Mouse (Mus musculus): ENCODE measurements at regions not wholly inside any gene's neighbourhood (a gene's known extent, or its start where the extent isn't known, plus 50 kb on each side); places are given as distances from the start of the nearest gene placed in this dataset.

DNA sequence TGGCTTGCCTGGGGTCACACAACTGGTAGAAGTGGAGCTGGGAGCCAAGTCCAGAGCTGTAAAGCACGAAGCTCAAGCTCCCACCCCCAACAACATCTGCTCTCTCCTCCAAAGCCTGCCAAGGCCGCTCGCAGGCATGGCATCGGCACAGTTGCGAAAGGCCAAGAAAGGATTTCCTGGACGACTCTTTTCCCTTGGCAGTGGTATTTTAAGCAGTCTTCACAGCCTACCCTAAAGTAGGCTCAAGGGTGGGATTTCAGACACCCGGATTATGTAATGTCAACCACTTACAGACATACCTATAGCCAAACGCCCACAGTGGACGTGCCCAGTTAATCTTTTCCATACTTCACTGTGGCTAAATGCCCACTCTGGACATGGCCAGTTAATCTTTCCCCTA is 162.6 kb downstream of the Inhbb start:
- no peak for DNase-seq (ENCODE audit: low read depth, low spot score)

DNA sequence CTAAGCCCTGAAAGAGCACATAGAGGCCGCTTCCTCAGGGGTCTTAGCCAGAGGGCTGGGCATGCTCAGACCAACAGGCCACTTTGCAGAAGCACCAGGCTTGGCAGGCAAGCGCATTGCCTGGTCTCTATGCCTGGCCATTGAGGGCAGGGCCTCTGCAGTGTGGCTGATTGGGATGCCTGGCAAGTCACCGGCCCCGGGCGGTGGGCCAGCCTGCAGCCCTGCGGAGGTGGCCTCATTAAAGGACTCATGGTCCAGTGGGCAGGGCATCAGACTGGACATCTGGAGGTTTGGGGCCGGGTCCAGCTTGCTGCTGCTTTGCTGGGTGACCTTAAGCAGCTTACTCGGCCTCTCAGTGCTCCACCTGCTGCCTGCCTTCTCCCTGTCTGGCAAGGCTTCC is 165.3 kb downstream of the Inhbb start:
- DNase-seq (ENCODE audit: low read depth, low spot score): no peak

DNA sequence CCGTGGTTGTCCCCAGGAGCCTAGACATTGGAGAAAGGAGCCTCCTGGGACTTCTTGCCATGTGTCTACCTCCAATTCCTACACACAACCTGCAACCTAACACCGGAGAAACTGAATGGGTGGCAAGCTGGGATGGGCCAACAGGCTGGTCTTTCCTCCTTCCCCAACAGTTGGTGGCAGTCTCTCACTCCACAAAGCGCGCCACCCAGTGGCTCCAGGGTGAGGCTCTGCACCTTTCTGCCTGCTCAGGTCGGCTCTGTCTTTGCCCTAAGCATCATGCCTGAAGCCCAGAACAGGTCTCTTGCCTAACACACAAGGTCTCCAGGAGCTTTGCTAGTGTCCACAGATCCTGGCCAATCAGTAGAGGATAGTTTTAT is 166.0 kb downstream of the Inhbb start:
- DNase-seq (ENCODE audit: low read depth, low spot score): peak; percentile 67

DNA sequence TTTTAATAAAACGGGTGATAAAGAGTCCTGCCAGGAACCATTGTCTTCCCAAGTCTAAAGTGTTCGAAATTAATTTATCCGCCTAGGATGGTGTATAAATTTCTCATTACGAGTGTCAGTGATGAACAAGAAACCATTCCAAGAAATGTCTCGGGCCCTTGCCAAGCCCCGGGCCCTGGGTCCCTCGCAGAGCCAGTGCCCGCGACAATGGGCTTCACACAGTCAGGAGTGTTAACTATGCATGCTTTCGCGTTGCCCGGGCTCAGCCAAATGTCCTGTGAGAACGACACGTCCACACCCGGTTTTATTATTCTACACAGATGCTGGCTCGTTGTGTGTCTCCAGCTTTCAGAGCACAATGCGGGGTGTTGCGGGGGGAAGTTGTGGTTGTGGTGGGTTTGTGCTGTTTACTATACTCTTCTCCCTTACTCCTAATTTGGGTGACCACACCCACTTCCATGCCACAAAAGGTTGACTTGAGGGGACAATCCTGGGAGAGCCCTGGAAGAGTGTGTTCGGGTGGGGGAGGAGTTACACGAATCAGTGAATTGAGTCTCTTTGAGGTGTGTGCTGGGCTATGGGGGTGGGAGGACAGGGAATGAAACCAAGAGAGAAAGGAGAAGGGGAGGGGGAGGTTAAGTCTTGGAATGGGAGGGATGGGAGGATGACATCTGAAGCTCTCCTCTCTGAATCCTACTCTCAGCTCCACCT is 166.5 kb downstream of the Inhbb start:
- peak; percentile 38 for DNase-seq (ENCODE audit: low read depth, low spot score)

DNA sequence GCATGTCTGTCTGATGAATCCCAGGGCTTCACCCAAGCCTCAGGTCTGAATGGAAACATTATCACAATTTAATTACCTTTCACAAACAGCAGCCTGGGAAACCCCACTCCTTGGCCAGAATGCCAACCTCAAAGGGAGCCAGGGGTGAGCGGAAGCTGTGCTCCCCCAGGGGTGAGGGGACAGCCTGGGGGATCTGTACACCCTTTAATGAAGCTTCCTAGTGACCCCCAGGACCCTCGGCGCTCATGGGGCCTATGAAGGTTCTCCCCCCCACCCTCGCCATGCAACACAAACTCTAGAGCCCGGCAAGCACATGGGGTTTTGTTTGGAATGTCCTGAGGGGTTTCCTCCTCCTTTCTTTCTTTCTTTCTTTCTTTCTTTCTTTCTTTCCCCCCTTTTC is 167.1 kb downstream of the Inhbb start:
- no peak for DNase-seq (ENCODE audit: low read depth, low spot score)

DNA sequence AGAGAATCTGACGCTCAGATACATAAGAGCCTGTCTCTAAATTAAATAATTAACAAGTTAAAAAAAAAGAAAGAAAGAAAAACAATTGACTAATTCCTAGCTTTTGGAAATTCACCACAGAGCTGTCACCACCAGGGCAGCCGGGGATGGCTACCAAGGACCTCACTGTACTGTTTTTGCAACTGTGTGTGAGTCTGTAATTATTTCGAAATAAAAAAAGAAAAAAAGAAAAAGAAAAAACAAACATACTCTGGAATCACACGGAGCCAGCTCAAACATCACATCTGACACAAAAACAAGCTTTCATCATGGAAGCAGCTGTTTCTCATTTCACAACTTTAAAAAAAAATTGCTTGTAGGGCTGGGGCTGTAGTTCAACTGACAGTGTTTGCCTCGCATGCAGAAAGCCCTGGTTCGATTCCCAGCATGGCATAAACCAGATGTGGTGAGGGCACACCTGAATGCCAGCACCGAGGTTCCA is 168.6 kb downstream of the Inhbb start:
- no peak for DNase-seq (ENCODE audit: low read depth, low spot score)

DNA sequence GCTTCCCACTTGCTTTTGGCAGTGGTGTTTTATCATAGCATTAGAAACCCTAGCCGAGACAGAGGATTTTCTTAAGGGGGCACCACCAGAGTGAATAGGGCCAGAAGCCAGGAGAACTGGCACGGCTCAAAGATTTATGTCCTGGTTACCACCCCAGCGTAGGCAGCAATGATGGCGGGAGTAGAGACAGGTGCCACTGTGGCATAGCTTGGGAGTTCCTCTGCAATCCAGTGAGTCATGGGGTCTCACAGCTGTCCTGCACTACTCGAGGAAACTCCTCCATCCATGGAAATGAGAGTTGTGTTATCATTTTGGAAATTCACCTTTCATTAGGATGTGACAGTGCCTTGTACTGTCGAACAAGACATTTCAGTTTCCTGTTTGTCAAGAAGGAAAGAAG is 169.6 kb downstream of the Inhbb start:
- no peak for DNase-seq (ENCODE audit: low read depth, low spot score)

DNA sequence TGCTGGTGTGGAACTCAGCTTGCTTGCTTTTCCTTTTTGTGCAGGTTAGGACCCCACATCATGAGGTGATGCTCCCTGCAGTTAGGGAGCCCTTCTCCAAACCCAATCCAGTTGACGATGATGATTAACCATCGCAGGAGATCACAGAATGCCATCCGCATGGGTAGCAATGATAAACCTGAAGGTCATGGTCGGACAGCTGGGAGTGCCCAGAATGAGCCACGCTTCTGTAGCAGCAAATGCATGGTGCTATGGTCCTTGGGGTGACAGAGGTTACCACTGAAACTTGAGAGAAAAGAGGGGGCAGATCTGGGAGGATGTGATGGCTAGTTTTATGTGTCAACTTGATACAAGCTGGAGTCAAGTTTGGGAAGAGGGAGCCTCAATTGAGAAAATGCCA is 170.3 kb downstream of the Inhbb start:
- DNase-seq (ENCODE audit: low read depth, low spot score): no peak

DNA sequence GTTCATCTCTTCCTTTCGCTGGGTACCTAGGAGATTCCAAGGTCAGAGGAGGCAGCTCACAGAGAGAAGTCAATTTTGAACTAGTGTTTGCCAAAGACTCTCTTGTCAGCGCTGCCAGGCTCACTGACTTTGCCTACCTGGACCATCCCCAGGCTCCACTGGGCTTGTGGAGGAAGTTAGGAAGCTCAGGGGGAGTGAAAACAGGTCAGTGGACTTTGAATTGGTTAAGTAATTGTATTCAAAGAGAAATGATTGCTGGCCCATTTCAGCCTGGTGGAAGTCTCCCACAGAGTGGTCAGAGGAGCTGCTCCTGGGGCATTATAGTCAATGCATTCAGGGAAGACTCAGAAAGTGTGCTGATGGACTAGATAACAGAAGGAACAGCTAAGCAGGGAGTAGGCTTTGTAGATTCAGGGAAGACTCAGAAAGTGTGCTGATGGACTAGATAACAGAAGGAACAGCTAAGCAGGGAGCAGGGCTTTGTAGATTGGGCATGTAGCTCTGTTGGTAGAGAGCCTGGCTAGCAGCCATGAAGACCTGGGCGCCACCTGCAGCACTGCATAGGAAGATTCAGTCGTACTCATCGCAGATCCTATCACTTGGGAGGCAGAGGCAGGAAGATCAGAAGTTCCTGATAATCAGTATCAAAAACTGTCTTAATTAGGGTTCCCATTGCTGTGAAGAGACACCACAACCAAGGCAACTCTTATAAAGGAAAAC is 173.1 kb downstream of the Inhbb start:
- no peak for DNase-seq (ENCODE audit: low read depth, low spot score)

DNA sequence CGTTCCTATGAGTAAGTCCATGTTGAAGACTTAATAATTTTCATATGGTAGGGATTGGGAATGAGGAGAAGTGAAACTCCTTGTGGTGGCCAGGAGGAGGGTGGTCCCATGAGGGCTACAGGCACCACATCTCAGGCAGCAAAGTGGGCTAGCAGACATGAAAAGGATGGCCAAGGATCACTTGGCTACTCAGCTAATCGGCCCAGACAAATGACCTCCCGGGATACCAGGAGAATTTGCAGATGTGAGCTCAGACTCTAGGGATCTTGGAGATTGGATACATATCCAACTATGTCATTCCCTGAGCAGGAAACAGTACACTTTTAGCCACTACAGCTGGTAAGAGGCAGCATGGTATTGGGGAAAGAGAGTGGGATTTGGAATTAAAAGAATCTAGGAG is 174.9 kb downstream of the Inhbb start:
- DNase-seq (ENCODE audit: low read depth, low spot score): no peak

DNA sequence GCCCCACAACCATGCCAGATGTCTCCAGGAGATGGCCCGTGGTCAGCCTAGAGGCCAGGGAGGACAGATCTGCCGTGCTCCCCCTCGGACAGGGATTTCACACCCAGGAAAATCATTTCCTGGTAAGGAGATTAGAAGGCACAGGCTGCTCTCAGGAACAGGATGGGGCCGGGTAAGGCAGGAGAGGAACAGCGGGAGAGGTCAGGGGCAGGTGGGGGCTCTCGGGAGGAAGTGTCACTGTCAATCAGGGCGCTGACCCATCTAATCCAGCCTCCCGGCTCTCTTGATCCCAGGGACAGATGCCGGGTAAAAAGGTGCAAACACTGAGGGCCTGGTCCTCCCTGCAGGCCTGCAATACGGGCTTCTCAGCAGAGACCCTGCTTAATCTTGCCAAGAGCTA is 183.6 kb downstream of the Inhbb start:
- no peak for DNase-seq (ENCODE audit: low read depth, low spot score)

DNA sequence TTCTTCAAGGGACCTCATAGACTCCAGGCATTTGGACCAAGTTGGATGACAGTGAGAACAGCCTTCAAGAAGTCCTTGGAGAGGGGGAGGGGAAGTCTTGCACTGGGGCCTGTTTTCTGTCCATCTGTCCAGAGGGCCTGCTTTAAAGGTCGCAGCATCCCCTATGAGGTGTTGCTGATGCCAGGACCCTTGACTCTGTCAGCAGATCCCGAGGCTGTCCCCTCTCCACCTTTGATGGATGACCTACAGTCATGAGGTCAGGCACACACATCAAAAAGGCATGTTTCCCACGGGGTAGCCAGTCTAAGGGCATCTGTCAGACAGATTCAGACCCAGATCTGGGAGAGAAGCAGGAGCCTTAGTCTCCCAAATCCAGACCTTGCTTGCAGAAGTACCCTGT is 183.4 kb upstream of the Gli2 start:
- DNase-seq (ENCODE audit: low read depth, low spot score): no peak

DNA sequence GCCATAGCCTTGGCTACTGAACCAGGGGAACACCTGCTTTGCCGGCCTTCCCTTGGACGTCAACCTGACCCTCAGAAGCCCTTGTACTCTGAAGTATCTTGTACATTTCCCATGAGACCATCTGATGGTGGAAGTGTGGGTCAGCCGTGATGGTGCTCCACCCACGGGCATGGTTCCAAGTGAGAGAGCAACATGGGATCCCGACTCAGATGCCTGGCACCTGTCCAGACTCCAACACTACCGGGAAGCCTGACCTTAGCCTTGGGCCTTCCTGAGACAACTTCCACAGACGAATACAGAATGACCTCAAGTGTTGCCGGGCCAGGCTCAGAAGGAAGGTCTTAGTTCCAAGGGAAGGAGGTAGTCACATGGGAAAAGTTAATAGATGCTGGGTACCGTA is 181.0 kb upstream of the Gli2 start:
- no peak for DNase-seq (ENCODE audit: low read depth, low spot score)

DNA sequence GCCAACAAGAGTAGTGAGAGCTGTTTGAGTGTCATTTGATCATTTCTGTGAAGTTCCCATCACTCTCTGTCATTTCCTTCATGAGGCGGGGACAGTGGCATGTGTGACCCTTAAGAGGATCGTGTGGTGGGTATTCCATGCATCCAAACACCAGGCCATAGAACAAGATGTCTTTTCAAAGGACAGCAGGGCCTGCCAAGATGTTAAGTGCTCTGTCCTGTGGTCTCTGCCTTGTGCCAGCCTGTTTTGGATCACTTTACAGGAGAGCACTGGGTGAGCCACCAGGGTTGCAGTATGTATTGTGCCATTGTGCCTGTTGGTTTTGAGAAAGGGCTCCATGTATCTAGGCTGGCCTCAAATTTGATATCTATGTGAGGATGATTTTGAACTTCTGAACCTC is 173.6 kb upstream of the Gli2 start:
- no peak for DNase-seq (ENCODE audit: low read depth, low spot score)

DNA sequence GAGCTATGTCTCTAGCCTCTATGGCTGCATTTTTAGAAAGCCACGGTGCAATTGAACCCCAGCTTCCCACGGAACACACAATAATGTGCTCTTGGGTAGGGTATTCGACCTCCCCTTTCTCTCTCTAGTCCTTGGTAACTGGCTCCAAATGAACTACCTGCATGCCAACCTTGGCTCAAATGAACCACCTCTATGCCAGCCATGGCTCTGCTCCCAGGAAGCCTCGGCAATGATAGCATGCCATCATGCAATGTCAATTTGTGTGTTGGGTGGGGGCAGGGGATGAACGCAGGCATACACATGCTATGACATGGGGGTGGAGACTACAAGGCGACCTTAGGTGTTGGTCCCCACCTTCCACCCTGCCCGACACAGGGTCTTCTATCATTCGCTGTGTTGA is 170.5 kb upstream of the Gli2 start:
- DNase-seq (ENCODE audit: low read depth, low spot score): no peak

DNA sequence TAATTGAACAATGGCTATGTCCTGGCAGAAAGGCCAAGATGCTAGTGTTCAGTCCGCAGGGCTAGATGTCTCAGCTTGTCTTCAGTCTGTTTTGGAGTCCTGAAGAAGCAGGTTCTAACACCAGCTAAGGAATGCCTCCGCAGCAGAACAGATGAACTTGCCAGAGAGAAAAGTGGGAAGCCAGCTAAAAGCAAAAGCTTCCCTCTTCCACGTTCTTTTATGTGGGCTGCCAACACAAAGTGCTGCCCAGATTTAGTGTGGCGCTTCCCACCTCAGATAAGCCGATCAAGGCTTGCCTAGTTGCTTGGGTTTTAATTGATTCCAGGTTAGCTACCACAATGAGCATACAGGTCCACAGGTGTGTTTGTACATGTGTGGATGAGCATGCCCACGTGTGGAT is 168.5 kb upstream of the Gli2 start:
- no peak for DNase-seq (ENCODE audit: low read depth, low spot score)

DNA sequence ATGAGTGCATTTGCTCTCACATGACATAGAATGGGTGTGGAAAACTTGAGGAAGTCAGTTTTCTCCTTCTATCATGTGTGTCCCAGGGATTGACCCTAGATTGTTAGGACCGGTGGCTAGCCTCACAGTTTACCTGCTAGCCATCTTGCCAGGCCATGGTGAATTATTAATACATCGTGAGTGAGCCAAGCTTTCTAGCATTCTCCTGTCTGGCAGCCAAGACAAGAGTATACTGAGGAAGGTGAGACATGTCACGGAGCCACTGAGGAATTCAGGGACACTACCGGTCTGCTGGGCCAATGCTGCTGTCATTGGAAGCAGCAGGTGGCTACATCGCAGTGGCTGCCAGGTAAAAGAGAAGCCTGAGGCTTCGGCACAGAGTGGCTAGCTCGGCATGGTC is 167.6 kb upstream of the Gli2 start:
- no peak for DNase-seq (ENCODE audit: low read depth, low spot score)

DNA sequence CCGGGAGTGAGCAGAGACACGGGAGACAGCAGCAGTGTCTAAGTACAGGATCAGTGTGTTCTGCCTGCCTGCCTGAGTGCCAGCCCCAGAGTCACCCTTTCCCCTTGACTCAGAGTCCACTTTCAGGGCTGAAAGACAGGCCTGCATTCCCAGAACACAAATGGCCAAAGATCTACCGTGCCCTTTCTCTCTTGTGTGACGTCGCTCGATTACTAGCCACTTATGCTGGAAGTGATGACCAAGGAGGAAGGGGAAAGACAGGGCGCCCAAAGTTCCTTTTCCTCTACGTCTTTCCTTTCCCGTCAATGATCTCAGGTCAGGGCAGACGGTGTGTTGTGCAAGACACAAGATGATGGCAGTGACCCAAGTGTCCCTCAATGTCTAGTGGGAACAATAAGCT is 166.4 kb upstream of the Gli2 start:
- no peak for DNase-seq (ENCODE audit: low read depth, low spot score)

DNA sequence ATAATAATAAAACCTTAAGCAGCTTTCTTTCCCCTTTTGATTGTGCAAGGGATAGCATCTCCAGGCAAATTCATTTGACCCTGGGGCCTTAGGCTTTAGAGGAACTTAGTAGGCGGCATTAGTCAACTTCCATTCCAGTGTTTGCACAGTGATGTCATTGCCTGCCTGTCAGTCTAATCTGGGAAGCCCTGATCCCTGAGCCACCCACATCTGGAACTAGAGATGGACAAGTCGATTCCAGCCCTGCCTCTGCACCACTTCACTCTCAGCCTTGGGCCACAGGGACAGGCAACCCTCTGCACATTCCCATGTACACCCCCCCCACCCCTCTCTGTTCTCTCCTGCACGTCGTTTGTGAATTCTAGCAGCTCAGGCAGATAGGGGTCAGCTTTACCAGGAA is 164.0 kb upstream of the Gli2 start:
- no peak for DNase-seq (ENCODE audit: low read depth, low spot score)

DNA sequence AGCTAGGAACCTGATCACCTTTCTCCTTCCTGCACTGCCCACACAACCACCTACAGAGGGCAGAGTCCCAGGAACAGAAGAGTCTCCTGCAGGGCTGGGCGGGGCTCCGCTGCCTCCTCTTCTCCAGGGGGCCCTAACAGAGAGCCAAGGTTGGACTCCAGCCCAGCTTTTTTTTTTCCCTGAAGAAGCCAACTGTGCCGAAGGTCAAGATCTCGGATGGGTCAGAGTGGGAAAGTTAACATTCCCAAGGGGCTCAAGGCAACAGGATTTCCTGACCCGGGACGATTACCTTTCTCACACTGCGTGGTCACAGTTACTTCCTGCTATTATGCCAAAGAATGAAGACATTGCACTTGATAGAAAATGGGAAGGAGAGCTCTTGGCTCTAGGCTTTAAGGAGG is 156.2 kb upstream of the Gli2 start:
- DNase-seq (ENCODE audit: low read depth, low spot score): peak; percentile 69

DNA sequence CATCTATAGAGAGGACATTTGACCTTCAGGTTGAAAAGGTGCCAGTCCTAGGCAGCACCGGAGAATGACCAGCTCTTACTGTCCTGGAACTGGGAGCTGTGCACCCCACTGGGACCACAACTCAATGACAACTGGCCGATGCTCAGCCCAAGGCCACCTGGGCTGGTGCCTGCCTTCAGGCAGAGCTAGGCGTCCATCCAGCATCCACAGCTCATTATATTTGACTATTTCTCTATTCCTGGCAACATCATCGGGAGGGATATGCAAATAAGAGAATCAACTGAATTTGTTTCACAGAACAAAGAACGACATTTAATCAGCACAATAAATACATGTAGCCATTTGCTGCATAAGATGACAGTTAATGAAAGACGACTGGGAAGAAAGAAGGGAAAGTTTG is 149.0 kb upstream of the Gli2 start:
- no peak for DNase-seq (ENCODE audit: low read depth, low spot score)

DNA sequence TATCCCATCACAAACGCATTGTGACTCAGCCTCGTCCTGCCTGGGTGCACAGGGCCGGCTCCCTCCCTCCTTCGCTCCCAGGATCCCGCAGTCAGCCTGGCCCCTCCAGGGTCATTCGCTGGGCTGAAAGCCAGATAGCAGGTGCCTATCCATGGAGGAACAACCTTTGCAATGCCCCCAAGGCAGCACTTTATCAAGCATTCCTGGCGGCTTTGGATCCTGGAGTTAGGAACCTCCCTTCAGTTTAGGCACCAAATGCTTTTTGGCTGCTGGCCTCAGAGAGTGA is 143.9 kb upstream of the Gli2 start:
- no peak for DNase-seq (ENCODE audit: low read depth, low spot score)

DNA sequence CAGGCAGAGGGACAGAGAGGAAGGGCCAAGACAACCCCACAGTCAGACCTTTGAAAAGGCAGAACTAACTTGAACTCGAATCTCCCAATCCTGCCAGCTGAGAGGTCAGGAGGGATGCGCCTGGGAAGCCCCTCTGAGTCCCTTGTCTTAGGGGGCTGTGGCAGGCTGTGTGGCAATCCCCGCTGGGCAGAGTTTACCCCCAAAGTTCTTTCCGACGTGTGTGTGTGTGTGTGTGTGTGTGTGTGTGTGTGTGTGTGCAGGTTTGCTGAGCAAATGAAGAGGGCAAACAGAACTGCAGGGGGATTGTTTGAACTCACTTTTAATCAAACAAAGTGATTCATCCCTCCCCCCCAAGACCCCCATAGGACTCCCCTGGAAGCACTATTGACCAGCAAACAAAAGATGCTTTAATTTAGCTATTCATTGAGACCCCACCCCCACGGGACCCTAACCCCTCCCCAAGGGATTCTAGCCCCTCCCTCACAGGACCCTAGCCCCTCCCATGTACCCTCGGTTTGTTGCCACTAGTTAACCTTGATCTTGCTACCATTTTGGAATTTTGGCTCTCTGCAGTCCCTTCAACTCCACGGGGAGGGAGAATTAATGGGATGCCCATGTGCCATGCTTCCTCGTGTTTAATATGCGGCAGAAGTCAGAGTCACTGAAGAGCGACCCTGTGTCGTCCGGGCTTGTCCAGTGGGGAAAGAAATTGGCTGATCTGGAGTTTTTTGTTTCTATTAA is 143.4 kb upstream of the Gli2 start:
- DNase-seq (ENCODE audit: low read depth, low spot score): peak; percentile 38
